Mouse (Mus musculus) lung, postnatal 0 days (tissue): ENCODE measurements at regions not wholly inside any gene's neighbourhood (a gene's known extent, or its start where the extent isn't known, plus 50 kb on each side); places are given as distances from the start of the nearest gene placed in this dataset.
A peak's percentile ranks its signal among the peaks of the same experiment; 100 is the strongest.

Source experiments
- ATAC-seq: fragments of 200-750 bp; cut with Nextera tagmentation; 2 replicates; pipeline ENCODE4 v1.8.0; 2017; ENCODE audit warnings: moderate library complexity
- DNase-seq: peaks from one replicate; pipeline ENCODE4 v3.0.0-alpha.2; 2016; ENCODE audit warnings: low spot score
- H3K27ac ChIP-seq: fragments of 300-500 bp; sonication (generic); 2 replicates; pipeline ENCODE4 v1.5.1; 2014; ENCODE audit warnings: antibody characterized with exemption, mild to moderate bottlenecking, low read length, mixed read lengths
- H3K27me3 ChIP-seq: fragments of 300-500 bp; sonication (generic); replicated peaks from 2 replicates; pipeline ENCODE4 v1.6.1; 2014; ENCODE audit warnings: low read length, mixed read lengths; ENCODE audit not compliant: insufficient read depth
- H3K36me3 ChIP-seq: fragments of 300-500 bp; sonication (generic); 2 replicates; pipeline ENCODE4 v1.6.1; 2014; ENCODE audit warnings: low read length, mixed read lengths; ENCODE audit not compliant: insufficient read depth
- H3K4me1 ChIP-seq: fragments of 300-500 bp; sonication (generic); 2 replicates; pipeline ENCODE4 v1.6.1; 2014; ENCODE audit warnings: antibody characterized with exemption, low read depth, low read length, mixed read lengths; ENCODE audit not compliant: insufficient read depth
- H3K4me2 ChIP-seq: fragments of 300-500 bp; sonication (generic); replicated peaks from 2 replicates; pipeline ENCODE4 v1.6.1; 2014; ENCODE audit warnings: low read depth, mild to moderate bottlenecking, low read length, moderate library complexity, mixed read lengths
- H3K4me3 ChIP-seq: fragments of 300-500 bp; sonication (generic); 2 replicates; pipeline ENCODE4 v1.5.1; 2014; ENCODE audit warnings: low read depth, low read length
- H3K9ac ChIP-seq: fragments of 300-500 bp; sonication (generic); replicated peaks from 2 replicates; pipeline ENCODE4 v1.6.1; 2014; ENCODE audit warnings: low read depth, mild to moderate bottlenecking
- H3K9me3 ChIP-seq: fragments of 300-500 bp; sonication (generic); 2 replicates; pipeline ENCODE4 v1.6.1; 2016; ENCODE audit warnings: low read length, mixed read lengths
- CTCF ChIP-seq: IDR thresholded peaks from 2 replicates; pipeline ENCODE4 v1.5.1; 2016; ENCODE audit warnings: antibody characterized with exemption, mild to moderate bottlenecking
- EP300 ChIP-seq: IDR thresholded peaks from 2 replicates; pipeline ENCODE4 v1.6.1; 2016; ENCODE audit warnings: antibody characterized with exemption, mild to moderate bottlenecking, control low read depth
- WGBS: fragments of 180-500 bp; shearing (Covaris S2); extraction: QIAGEN DNeasy Blood & Tissue Kit; methylation state at CpG from one replicate; pipeline ENCODE4 v1.1.7; 2014; 5-methylcytosine and 5-hydroxymethylcytosine counted together

GRCm38 (mm10) chr3:125155319-125155718, 248.6 kb upstream of the Ndst4 start:
- Histone ChIP-seq H3K36me3 (no peaks in the 10 kb centered on the region), H3K27me3 (no peaks in the 10 kb centered on the region), H3K27ac (no peak overlapping the region), H3K9me3 (no peaks in the 10 kb centered on the region), H3K9ac (no peak overlapping the region), H3K4me3 (no peak overlapping the region), H3K4me1 (no peaks in the 10 kb centered on the region), H3K4me2 (no peak overlapping the region)
- DNase-seq (no peak), ATAC-seq (no peak)
- TF ChIP-seq CTCF, result no peak
- no peak for TF ChIP-seq EP300
- 35% methylated on average over 1 of the region's 1 CpGs for WGBS

GRCm38 (mm10) chr3:125159763-125160162, 244.1 kb upstream of the Ndst4 start:
- WGBS, result 73% methylated on average over 5 of the region's 5 CpGs
- Histone ChIP-seq H3K27ac (no peak overlapping the region), H3K4me3 (no peak overlapping the region), H3K27me3 (no peaks in the 10 kb centered on the region), H3K36me3 (no peaks in the 10 kb centered on the region), H3K9ac (no peak overlapping the region), H3K4me2 (no peak overlapping the region), H3K4me1 (no peaks in the 10 kb centered on the region), H3K9me3 (no peaks in the 10 kb centered on the region)
- no peak for TF ChIP-seq CTCF
- no peak for TF ChIP-seq EP300
- DNase-seq (no peak), ATAC-seq (no peak)

GRCm38 (mm10) chr3:125190571-125190970, 213.3 kb upstream of the Ndst4 start:
- H3K4me2 ChIP-seq, result no peak overlapping the region
- ATAC-seq, result no peak
- H3K4me1 ChIP-seq, result no peaks in the 10 kb centered on the region
- H3K9ac ChIP-seq, result no peak overlapping the region
- no peak overlapping the region for H3K4me3 ChIP-seq
- TF ChIP-seq CTCF (no peak), EP300 (no peak)
- no peak overlapping the region for H3K27ac ChIP-seq
- peak; percentile 11 for DNase-seq
- no peaks in the 10 kb centered on the region for H3K36me3 ChIP-seq
- H3K27me3 ChIP-seq, result no peaks in the 10 kb centered on the region
- H3K9me3 ChIP-seq, result no peaks in the 10 kb centered on the region

GRCm38 (mm10) chr3:125220913-125221312, 183.0 kb upstream of the Ndst4 start:
- ATAC-seq (no peak), DNase-seq (no peak)
- no peak overlapping the region for H3K4me2 ChIP-seq
- no peaks in the 10 kb centered on the region for H3K9me3 ChIP-seq
- no peak for TF ChIP-seq CTCF
- no peak for TF ChIP-seq EP300
- H3K4me3 ChIP-seq, result no peak overlapping the region
- no peaks in the 10 kb centered on the region for H3K36me3 ChIP-seq
- WGBS, result 78% methylated on average over 2 of the region's 2 CpGs
- no peaks in the 10 kb centered on the region for H3K27me3 ChIP-seq
- no peaks in the 10 kb centered on the region for H3K4me1 ChIP-seq
- H3K27ac ChIP-seq, result no peak overlapping the region
- no peak overlapping the region for H3K9ac ChIP-seq

GRCm38 (mm10) chr3:125251124-125251523, 152.8 kb upstream of the Ndst4 start:
- Histone ChIP-seq H3K4me2 (no peak overlapping the region), H3K27ac (no peak overlapping the region), H3K4me1 (no peaks in the 10 kb centered on the region), H3K9ac (no peak overlapping the region), H3K36me3 (no peaks in the 10 kb centered on the region), H3K9me3 (no peaks in the 10 kb centered on the region), H3K4me3 (no peak overlapping the region), H3K27me3 (no peaks in the 10 kb centered on the region)
- TF ChIP-seq EP300 (no peak), CTCF (no peak)
- 73% methylated on average over 3 of the region's 3 CpGs for WGBS
- ATAC-seq (no peak), DNase-seq (no peak)

- H3K27me3 ChIP-seq, result no peaks in the 10 kb centered on the region
- no peak overlapping the region for H3K4me2 ChIP-seq
- no peak for TF ChIP-seq EP300
- no peak for TF ChIP-seq CTCF
- 24% methylated on average over 2 of the region's 2 CpGs for WGBS
- no peak overlapping the region for H3K4me3 ChIP-seq
- ATAC-seq (no peak), DNase-seq (no peak)
- no peaks in the 10 kb centered on the region for H3K36me3 ChIP-seq
- H3K4me1 ChIP-seq, result no peaks in the 10 kb centered on the region
- H3K9ac ChIP-seq, result no peak overlapping the region
- H3K27ac ChIP-seq, result no peak overlapping the region
- H3K9me3 ChIP-seq, result no peaks in the 10 kb centered on the region
Measured at GRCm38 (mm10) chr3:125260909-125261308, 143.0 kb upstream of the Ndst4 start.

GRCm38 (mm10) chr3:125270695-125271094, 133.2 kb upstream of the Ndst4 start:
- no peaks in the 10 kb centered on the region for H3K4me1 ChIP-seq
- no peaks in the 10 kb centered on the region for H3K9me3 ChIP-seq
- H3K27me3 ChIP-seq, result no peaks in the 10 kb centered on the region
- H3K4me3 ChIP-seq, result no peak overlapping the region
- no peak overlapping the region for H3K4me2 ChIP-seq
- 60% methylated on average over 5 of the region's 5 CpGs for WGBS
- H3K27ac ChIP-seq, result no peak overlapping the region
- ATAC-seq (no peak; the same call in 1 of the 2 replicates), DNase-seq (no peak)
- no peaks in the 10 kb centered on the region for H3K36me3 ChIP-seq
- no peak overlapping the region for H3K9ac ChIP-seq
- no peak for TF ChIP-seq EP300
- no peak for TF ChIP-seq CTCF
